Mouse (Mus musculus): ENCODE measurements around the gene Ccdc88b. TPM values are rescaled to one million over a fixed set of nuclear protein-coding genes. Genes with fewer than 3 reads are reported as not detected.
A peak's percentile ranks its signal among the peaks of the same experiment; 100 is the strongest.

Gene Ccdc88b
- polyA plus RNA-seq (2015; fragmentation: Nextera tagmentation; extraction: Ambion mirVana): 1.4 and 1.7 TPM in 2 replicates

- Histone ChIP-seq H3K4me1 (replicated peaks; ENCODE audit: control insufficient read depth, insufficient read depth, low read length) (peaks cover 8% of the 10 kb centered on the region), H3K4me2 (replicated peaks; ENCODE audit: low read depth) (0 out of 2 replicates have a peak within 1 kb of the TSS, but pooled peaks have one; percentile 6), H3K9me3 (ENCODE audit: control insufficient read depth) (no peaks in the 10 kb centered on the region), H3K27ac (ENCODE audit: low read depth, low read length) (no peak within 1 kb of the TSS; the same call in 1 of the 2 replicates), H3K4me3 (ENCODE audit: low read depth, low read length) (no peak within 1 kb of the TSS), H3K27me3 (replicated peaks; ENCODE audit: control insufficient read depth, insufficient read depth, low read length) (0 out of 2 replicates have a peak, but pooled peaks cover 4% of the 10 kb centered on the region), H3K36me3 (ENCODE audit: control insufficient read depth, insufficient read depth) (no peaks in the 10 kb centered on the region), H3K9ac (ENCODE audit: low read depth, low read length) (no peak within 1 kb of the TSS)
- WGBS: 61% methylated on average over 7 of the region's 7 CpGs
- no peak for ATAC-seq
- TF ChIP-seq CTCF (IDR thresholded peaks at IDR 0.05; ENCODE audit: low read depth): no peak
Observed at GRCm38 (mm10) chr19:6858031-6858430, at the start of gene Ccdc88b. TSS of gene Ccdc88b (minus strand) at chr19:6858211.

GRCm38 (mm10) chr19:6907094-6907493 lies 49.1 kb upstream of the Ccdc88b start:
- H3K27me3 ChIP-seq (replicated peaks; ENCODE audit: control insufficient read depth, insufficient read depth, low read length): no peaks in the 10 kb centered on the region
- no peak overlapping the region for H3K27ac ChIP-seq (ENCODE audit: low read depth, low read length)
- H3K4me1 ChIP-seq (replicated peaks; ENCODE audit: control insufficient read depth, insufficient read depth, low read length): peaks cover 4% of the 10 kb centered on the region; the same call in 1 of the 2 replicates
- ATAC-seq: no peak
- WGBS: 91% methylated on average over 8 of the region's 8 CpGs
- TF ChIP-seq CTCF (IDR thresholded peaks at IDR 0.05; ENCODE audit: low read depth): no peak
- peak overlapping the region; percentile 68; the same call in 1 of the 2 replicates for H3K4me2 ChIP-seq (replicated peaks; ENCODE audit: low read depth)
- H3K9ac ChIP-seq (ENCODE audit: low read depth, low read length): 0 out of 2 replicates have a peak overlapping the region, but pooled peaks have one; percentile 1
- no peak overlapping the region for H3K4me3 ChIP-seq (ENCODE audit: low read depth, low read length)
- H3K9me3 ChIP-seq (ENCODE audit: control insufficient read depth): no peaks in the 10 kb centered on the region
- peaks cover 38% of the 10 kb centered on the region for H3K36me3 ChIP-seq (ENCODE audit: control insufficient read depth, insufficient read depth)

GRCm38 (mm10) chr19:6906199-6906598 lies 48.2 kb upstream of the Ccdc88b start:
- Histone ChIP-seq H3K4me1 (replicated peaks; ENCODE audit: control insufficient read depth, insufficient read depth, low read length) (peaks cover 4% of the 10 kb centered on the region; the same call in 1 of the 2 replicates), H3K27me3 (replicated peaks; ENCODE audit: control insufficient read depth, insufficient read depth, low read length) (no peaks in the 10 kb centered on the region), H3K4me3 (ENCODE audit: low read depth, low read length) (no peak overlapping the region), H3K36me3 (ENCODE audit: control insufficient read depth, insufficient read depth) (peaks cover 29% of the 10 kb centered on the region), H3K9me3 (ENCODE audit: control insufficient read depth) (no peaks in the 10 kb centered on the region), H3K9ac (ENCODE audit: low read depth, low read length) (no peak overlapping the region), H3K27ac (ENCODE audit: low read depth, low read length) (no peak overlapping the region), H3K4me2 (replicated peaks; ENCODE audit: low read depth) (no peak overlapping the region)
- TF ChIP-seq CTCF (IDR thresholded peaks at IDR 0.05; ENCODE audit: low read depth): 0 out of 2 replicates have a peak, but pooled peaks have one; percentile 11
- ATAC-seq: no peak
- 76% methylated on average over 3 of the region's 3 CpGs for WGBS

GRCm38 (mm10) chr19:6905498-6906159 lies 47.6 kb upstream of the Ccdc88b start:
- peaks cover 4% of the 10 kb centered on the region; the same call in 1 of the 2 replicates for H3K4me1 ChIP-seq (replicated peaks; ENCODE audit: control insufficient read depth, insufficient read depth, low read length)
- H3K4me2 ChIP-seq (replicated peaks; ENCODE audit: low read depth): no peak overlapping the region
- H3K9ac ChIP-seq (ENCODE audit: low read depth, low read length): no peak overlapping the region
- peaks cover 26% of the 10 kb centered on the region; the same call in 1 of the 2 replicates for H3K36me3 ChIP-seq (ENCODE audit: control insufficient read depth, insufficient read depth)
- peak overlapping the region; percentile 64 for H3K27ac ChIP-seq (ENCODE audit: low read depth, low read length)
- H3K9me3 ChIP-seq (ENCODE audit: control insufficient read depth): no peaks in the 10 kb centered on the region
- no peak for TF ChIP-seq CTCF (IDR thresholded peaks at IDR 0.05; ENCODE audit: low read depth)
- no peak for ATAC-seq
- 87% methylated on average over 11 of the region's 11 CpGs for WGBS
- H3K4me3 ChIP-seq (ENCODE audit: low read depth, low read length): no peak overlapping the region
- H3K27me3 ChIP-seq (replicated peaks; ENCODE audit: control insufficient read depth, insufficient read depth, low read length): no peaks in the 10 kb centered on the region

- H3K9me3 ChIP-seq (ENCODE audit: control insufficient read depth): no peaks in the 10 kb centered on the region
- H3K27me3 ChIP-seq (replicated peaks; ENCODE audit: control insufficient read depth, insufficient read depth, low read length): no peaks in the 10 kb centered on the region
- H3K4me2 ChIP-seq (replicated peaks; ENCODE audit: low read depth): no peak overlapping the region
- peak overlapping the region; percentile 64 for H3K27ac ChIP-seq (ENCODE audit: low read depth, low read length)
- peaks cover 4% of the 10 kb centered on the region; the same call in 1 of the 2 replicates for H3K4me1 ChIP-seq (replicated peaks; ENCODE audit: control insufficient read depth, insufficient read depth, low read length)
- H3K36me3 ChIP-seq (ENCODE audit: control insufficient read depth, insufficient read depth): peaks cover 26% of the 10 kb centered on the region; the same call in 1 of the 2 replicates
- H3K9ac ChIP-seq (ENCODE audit: low read depth, low read length): no peak overlapping the region
- 60% methylated on average over 2 of the region's 2 CpGs for WGBS
- TF ChIP-seq CTCF (IDR thresholded peaks at IDR 0.05; ENCODE audit: low read depth): no peak
- no peak overlapping the region for H3K4me3 ChIP-seq (ENCODE audit: low read depth, low read length)
- no peak for ATAC-seq
Observed at GRCm38 (mm10) chr19:6904846-6905245, 46.8 kb upstream of the Ccdc88b start.

- 96% methylated on average over 1 of the region's 1 CpGs for WGBS
- H3K27ac ChIP-seq (ENCODE audit: low read depth, low read length): no peak overlapping the region
Observed at GRCm38 (mm10) chr19:6903031-6903430, 45.0 kb upstream of the Ccdc88b start.

More at GRCm38 (mm10) chr19:6903031-6903430, 45.0 kb upstream of the Ccdc88b start:
- H3K4me2 ChIP-seq (replicated peaks; ENCODE audit: low read depth): no peak overlapping the region
- TF ChIP-seq CTCF (IDR thresholded peaks at IDR 0.05; ENCODE audit: low read depth): no peak
- H3K4me1 ChIP-seq (replicated peaks; ENCODE audit: control insufficient read depth, insufficient read depth, low read length): peaks cover 3% of the 10 kb centered on the region; the same call in 1 of the 2 replicates
- no peak for ATAC-seq
- H3K27me3 ChIP-seq (replicated peaks; ENCODE audit: control insufficient read depth, insufficient read depth, low read length): no peaks in the 10 kb centered on the region
- no peak overlapping the region for H3K4me3 ChIP-seq (ENCODE audit: low read depth, low read length)
- H3K9me3 ChIP-seq (ENCODE audit: control insufficient read depth): no peaks in the 10 kb centered on the region
- peaks cover 26% of the 10 kb centered on the region; the same call in 1 of the 2 replicates for H3K36me3 ChIP-seq (ENCODE audit: control insufficient read depth, insufficient read depth)
- no peak overlapping the region for H3K9ac ChIP-seq (ENCODE audit: low read depth, low read length)
